Mouse (Mus musculus) midbrain, embryonic 15.5 days (tissue): Measurements from ENCODE around the gene Dnah2. TPM values are rescaled to one million over a fixed set of nuclear protein-coding genes. Genes with fewer than 3 reads are reported as not detected.

Source experiments
- ATAC-seq: fragments of 200-750 bp; cut with Nextera tagmentation; replicated peaks from 2 replicates; pipeline ENCODE4 v1.8.0; 2017; ENCODE audit warnings: moderate TSS enrichment
- H3K27ac ChIP-seq: fragments of 300-500 bp; sonication (generic); 2 replicates; pipeline ENCODE4 v1.5.1; 2015; ENCODE audit warnings: mild to moderate bottlenecking, inconsistent platforms
- H3K27me3 ChIP-seq: fragments of 300-500 bp; sonication (generic); replicated peaks from 2 replicates; pipeline ENCODE4 v1.6.1; 2015; ENCODE audit warnings: inconsistent platforms
- H3K36me3 ChIP-seq: fragments of 300-500 bp; sonication (generic); replicated peaks from 2 replicates; pipeline ENCODE4 v1.6.1; 2015; ENCODE audit warnings: inconsistent platforms
- H3K4me1 ChIP-seq: fragments of 300-500 bp; sonication (generic); 2 replicates; pipeline ENCODE4 v1.6.1; 2015; ENCODE audit warnings: inconsistent platforms
- H3K4me2 ChIP-seq: fragments of 300-500 bp; sonication (generic); 2 replicates; pipeline ENCODE4 v1.6.1; 2015; ENCODE audit warnings: inconsistent platforms, mild to moderate bottlenecking, moderate library complexity
- H3K4me3 ChIP-seq: fragments of 300-500 bp; sonication (generic); 2 replicates; pipeline ENCODE4 v1.5.1; 2015; ENCODE audit warnings: mild to moderate bottlenecking, inconsistent platforms
- H3K9ac ChIP-seq: fragments of 300-500 bp; sonication (generic); 2 replicates; pipeline ENCODE4 v1.6.1; 2015; ENCODE audit warnings: mild to moderate bottlenecking, inconsistent platforms
- H3K9me3 ChIP-seq: fragments of 300-500 bp; sonication (generic); 2 replicates; pipeline ENCODE4 v1.6.1; 2016; ENCODE audit warnings: inconsistent platforms
- WGBS: fragments of 180-500 bp; shearing (Covaris S2); methylation state at CpG from one replicate; pipeline ENCODE4 v1.1.7; 2015; ENCODE audit warnings: mixed read lengths; 5-methylcytosine and 5-hydroxymethylcytosine counted together
- microRNA-seq: library from miRNA; unstranded; fragments of <30 nt; microRNA quantifications from one replicate; pipeline ENCODE4, GENCODE M21; 2016
- polyA plus RNA-seq: library from polyadenylated mRNA; unstranded; fragments of >200 nt; fragmentation: Nextera tagmentation; extraction: Ambion mirVana; gene quantifications from 2 replicates; pipeline ENCODE4 v1.2.1, GENCODE M21; 2015

The Dnah2 gene
- polyA plus RNA-seq, 1 experiment from 2014 or later = 5.7 TPM

- 77% methylated on average over 6 of the region's 6 CpGs for WGBS
- Histone ChIP-seq H3K4me3 (no peak overlapping the region), H3K27me3 (no peaks in the 10 kb centered on the region), H3K9ac (no peak overlapping the region), H3K4me1 (no peaks in the 10 kb centered on the region), H3K9me3 (no peaks in the 10 kb centered on the region), H3K4me2 (no peak overlapping the region), H3K27ac (no peak overlapping the region), H3K36me3 (no peaks in the 10 kb centered on the region)
- ATAC-seq = no peak
These were observed 167.6 kb downstream of the Dnah2 start for GRCm38 (mm10) chr11:69381356-69381755.

- H3K4me1 ChIP-seq = no peaks in the 10 kb centered on the region
- no peaks in the 10 kb centered on the region for H3K9me3 ChIP-seq
- H3K4me3 ChIP-seq = no peak overlapping the region
- ATAC-seq = no peak
- no peaks in the 10 kb centered on the region for H3K36me3 ChIP-seq
- no peak overlapping the region for H3K9ac ChIP-seq
- H3K4me2 ChIP-seq = no peak overlapping the region
- no peaks in the 10 kb centered on the region for H3K27me3 ChIP-seq
- H3K27ac ChIP-seq = no peak overlapping the region
- 86% methylated on average over 3 of the region's 3 CpGs for WGBS
These were observed 169.3 kb downstream of the Dnah2 start for GRCm38 (mm10) chr11:69379600-69379999.

GRCm38 (mm10) chr11:69377766-69378165 is 171.1 kb downstream of the Dnah2 start:
- Histone ChIP-seq H3K9ac (no peak overlapping the region), H3K36me3 (no peaks in the 10 kb centered on the region), H3K27ac (no peak overlapping the region), H3K4me1 (0 out of 2 replicates have a peak, but pooled peaks cover under 1% of the 10 kb centered on the region), H3K9me3 (no peaks in the 10 kb centered on the region), H3K27me3 (no peaks in the 10 kb centered on the region), H3K4me3 (no peak overlapping the region), H3K4me2 (no peak overlapping the region)
- 78% methylated on average over 3 of the region's 3 CpGs for WGBS
- ATAC-seq = no peak

- no peak overlapping the region for H3K27ac ChIP-seq
- H3K9ac ChIP-seq = no peak overlapping the region
- H3K27me3 ChIP-seq = no peaks in the 10 kb centered on the region
- no peaks in the 10 kb centered on the region for H3K9me3 ChIP-seq
- no peak overlapping the region for H3K4me2 ChIP-seq
- ATAC-seq = no peak
- no peaks in the 10 kb centered on the region for H3K36me3 ChIP-seq
- H3K4me3 ChIP-seq = no peak overlapping the region
- H3K4me1 ChIP-seq = peaks cover 21% of the 10 kb centered on the region
- 90% methylated on average over 4 of the region's 4 CpGs for WGBS
These were observed 173.3 kb downstream of the Dnah2 start for GRCm38 (mm10) chr11:69375646-69376045.

GRCm38 (mm10) chr11:69373223-69373965 is 175.5 kb downstream of the Dnah2 start:
- Histone ChIP-seq H3K27me3 (no peaks in the 10 kb centered on the region), H3K27ac (no peak overlapping the region; the same call in 1 of the 2 replicates), H3K4me2 (no peak overlapping the region), H3K36me3 (no peaks in the 10 kb centered on the region), H3K4me1 (peaks cover 28% of the 10 kb centered on the region), H3K4me3 (no peak overlapping the region), H3K9me3 (no peaks in the 10 kb centered on the region), H3K9ac (no peak overlapping the region)
- 92% methylated on average over 16 of the region's 16 CpGs for WGBS
- no peak for ATAC-seq

- Histone ChIP-seq H3K4me1 (peaks cover 32% of the 10 kb centered on the region), H3K4me3 (no peak overlapping the region), H3K9ac (no peak overlapping the region), H3K27me3 (no peaks in the 10 kb centered on the region), H3K9me3 (no peaks in the 10 kb centered on the region), H3K36me3 (no peaks in the 10 kb centered on the region), H3K27ac (peak overlapping the region; percentile 74), H3K4me2 (no peak overlapping the region)
- 67% methylated on average over 3 of the region's 3 CpGs for WGBS
- ATAC-seq = no peak
These were observed 176.1 kb downstream of the Dnah2 start for GRCm38 (mm10) chr11:69372780-69373170.

- Histone ChIP-seq H3K9ac (peak overlapping the region; percentile 18; the same call in 1 of the 2 replicates), H3K27me3 (no peaks in the 10 kb centered on the region), H3K36me3 (no peaks in the 10 kb centered on the region), H3K4me1 (peaks cover 37% of the 10 kb centered on the region), H3K9me3 (no peaks in the 10 kb centered on the region), H3K4me3 (0 out of 2 replicates have a peak overlapping the region, but pooled peaks have one; percentile 8), H3K4me2 (peak overlapping the region; percentile 36), H3K27ac (peak overlapping the region; percentile 74)
- WGBS = 39% methylated on average over 12 of the region's 12 CpGs
- ATAC-seq = no peak
These were observed 176.7 kb downstream of the Dnah2 start for GRCm38 (mm10) chr11:69372056-69372779.

- WGBS = 22% methylated on average over 12 of the region's 12 CpGs
- Histone ChIP-seq H3K4me1 (peaks cover 41% of the 10 kb centered on the region), H3K9me3 (no peaks in the 10 kb centered on the region), H3K27ac (peak overlapping the region; percentile 74), H3K4me2 (peak overlapping the region; percentile 36), H3K9ac (peak overlapping the region; percentile 10; the same call in 1 of the 2 replicates), H3K4me3 (peak overlapping the region; percentile 8; the same call in 1 of the 2 replicates), H3K36me3 (no peaks in the 10 kb centered on the region), H3K27me3 (no peaks in the 10 kb centered on the region)
- ATAC-seq = no peak; the same call in 1 of the 2 replicates
These were observed 177.3 kb downstream of the Dnah2 start for GRCm38 (mm10) chr11:69371601-69372000.

- Histone ChIP-seq H3K4me1 (peaks cover 46% of the 10 kb centered on the region), H3K9ac (no peak overlapping the region), H3K9me3 (no peaks in the 10 kb centered on the region), H3K36me3 (no peaks in the 10 kb centered on the region), H3K4me3 (peak overlapping the region; percentile 14; the same call in 1 of the 2 replicates), H3K27me3 (no peaks in the 10 kb centered on the region), H3K27ac (peak overlapping the region; percentile 74), H3K4me2 (peak overlapping the region; percentile 36)
- ATAC-seq = no peak
- WGBS = 14% methylated on average over 9 of the region's 9 CpGs
These were observed 178.1 kb downstream of the Dnah2 start for GRCm38 (mm10) chr11:69370817-69371215.

Small RNA genes within 50 kb of the gene (microRNA-seq; reads per million reads assigned to microRNA genes)
- gene Gm27493 = not detected

Other genes with a start within 250 kb of the Dnah2 start
- gene Cntrob, start 225.3 kb downstream of the Dnah2 start, polyA plus RNA-seq = 22.1 and 22.2 TPM in 2 replicates
- 182 and 184 TPM in 2 replicates for gene Trappc1, start 225.1 kb downstream of the Dnah2 start, polyA plus RNA-seq
- gene Kcnab3, start 222.9 kb downstream of the Dnah2 start, polyA plus RNA-seq = 4.1 and 4.9 TPM in 2 replicates
- gene Rnf227, start 208.6 kb downstream of the Dnah2 start, polyA plus RNA-seq = 278 and 308 TPM in 2 replicates
- 98.2 and 102 TPM in 2 replicates for gene Chd3, start 179.7 kb downstream of the Dnah2 start, polyA plus RNA-seq
- gene Naa38, start 153.6 kb downstream of the Dnah2 start, polyA plus RNA-seq = 96.8 and 101 TPM in 2 replicates
- 32.7 and 33.5 TPM in 2 replicates for gene Cyb5d1, start 153.5 kb downstream of the Dnah2 start, polyA plus RNA-seq
- 6.5 and 7.0 TPM in 2 replicates for gene Tmem88, start 150.9 kb downstream of the Dnah2 start, polyA plus RNA-seq
- 41.3 and 45.3 TPM in 2 replicates for gene Kdm6b, start 135.4 kb downstream of the Dnah2 start, polyA plus RNA-seq
- 178 and 188 TPM in 2 replicates for gene Efnb3, start 11.1 kb upstream of the Dnah2 start, polyA plus RNA-seq
- 21.4 and 23.2 TPM in 2 replicates for gene Wrap53, start 31.1 kb upstream of the Dnah2 start, polyA plus RNA-seq
- gene Trp53, start 31.2 kb upstream of the Dnah2 start, polyA plus RNA-seq = 60.4 and 70.1 TPM in 2 replicates
- 60.0 and 60.9 TPM in 2 replicates for gene Atp1b2, start 56.8 kb upstream of the Dnah2 start, polyA plus RNA-seq
- gene Shbg, start 68.8 kb upstream of the Dnah2 start, polyA plus RNA-seq = not detected in 2 replicates
- 23.5 and 24.9 TPM in 2 replicates for gene Sat2, start 72.9 kb upstream of the Dnah2 start, polyA plus RNA-seq
- gene Fxr2, start 83.9 kb upstream of the Dnah2 start, polyA plus RNA-seq = 40.6 and 47.0 TPM in 2 replicates
- gene Sox15, start 106.2 kb upstream of the Dnah2 start, polyA plus RNA-seq = 0.20 TPM in 1 of 2 replicates, not detected in the other
- gene Mpdu1, start 113.5 kb upstream of the Dnah2 start, polyA plus RNA-seq = 99.9 and 108 TPM in 2 replicates
- gene Cd68, start 117.0 kb upstream of the Dnah2 start, polyA plus RNA-seq = 9.4 and 10.4 TPM in 2 replicates
- gene Eif4a1, start 123.3 kb upstream of the Dnah2 start, polyA plus RNA-seq = 460 and 473 TPM in 2 replicates
- gene Senp3, start 133.0 kb upstream of the Dnah2 start, polyA plus RNA-seq = 116 and 122 TPM in 2 replicates
- gene Tnfsf13, start 136.7 kb upstream of the Dnah2 start, polyA plus RNA-seq = 0.37 and 0.68 TPM in 2 replicates
- 2.0 and 2.4 TPM in 2 replicates for gene Tnfsf12, start 146.7 kb upstream of the Dnah2 start, polyA plus RNA-seq
- gene Tnfsfm13, start 147.0 kb upstream of the Dnah2 start, polyA plus RNA-seq = 1.2 and 1.8 TPM in 2 replicates
- gene Polr2a, start 209.5 kb upstream of the Dnah2 start, polyA plus RNA-seq = 15.9 and 17.4 TPM in 2 replicates
- 0.17 and 0.26 TPM in 2 replicates for gene Slc35g3, start 212.9 kb upstream of the Dnah2 start, polyA plus RNA-seq
- gene Zbtb4, start 216.8 kb upstream of the Dnah2 start, polyA plus RNA-seq = 4.1 and 4.3 TPM in 2 replicates
- gene Chrnb1, start 246.8 kb upstream of the Dnah2 start, polyA plus RNA-seq = 0.98 and 1.2 TPM in 2 replicates